Comparison of ENCODE assay signal across 21 mouse cellular contexts in genomic region chr6:95619817-95620216, GRCm38 (mm10).
A peak's percentile ranks its signal among the peaks of the same experiment; 100 is the strongest.
DNase-seq lines count a peak whose midpoint lies in the region; TF ChIP-seq lines count a peak whose summit lies in the region.
"Had no signal": no experiment of that assay in that cellular context is flagged by ENCODE, and none has a peak within 500 bp of the region (broad histone marks: within the 10 kb centered on the region; RNA-seq: fewer than 3 reads in every experiment).

No protein-coding gene starts in this region.

- peaks cover 2 to 48% of the 10 kb centered on the region in 2 experiments for H3K36me3 ChIP-seq in CH12.LX (replicated peaks in 1 of 2; ENCODE audit: control insufficient read depth in 1 of 2, insufficient read depth in 1 of 2, low read length in 1 of 2)
- H3K36me3 ChIP-seq in MEL (ENCODE audit: control insufficient read depth in 1 of 2, insufficient read depth in 2 of 2, low read length in 2 of 2) = peaks cover 2 to 7% of the 10 kb centered on the region in 2 experiments

- no peaks in the 10 kb centered on the region for H3K79me2 ChIP-seq in CH12.LX (replicated peaks; ENCODE audit: control insufficient read depth, extremely low read depth, insufficient read depth, poor library complexity, severe bottlenecking)
- no peaks in the 10 kb centered on the region for H3K79me2 ChIP-seq in MEL (ENCODE audit: control insufficient read depth, insufficient read depth, low read length, poor library complexity)

- in situ Hi-C loops in CH12.LX (cut with MboI; ENCODE audit: low pct_ligation_motif_present, low pct_unique_long_range_greater_than_20kb, low sequenced_read_pairs) = no loop called here

- H3K9me3 ChIP-seq in CH12.LX (replicated peaks; ENCODE audit: low read length) = no peaks in the 10 kb centered on the region
- H3K9me3 ChIP-seq in MEL (replicated peaks; ENCODE audit: insufficient read depth, low read length) = no peaks in the 10 kb centered on the region
- H3K9me3 ChIP-seq: G1E had no signal

- TF ChIP-seq RAD21 in CH12.LX (IDR thresholded peaks at IDR 0.05; ENCODE audit: low read depth, low read length) = no peak
- TF ChIP-seq RAD21 in MEL (IDR thresholded peaks at IDR 0.05; ENCODE audit: low read depth, low read length) = no peak

- no peak for TF ChIP-seq CTCF in CH12.LX (conservative IDR thresholded peaks at IDR 0.05 in 1 of 2, IDR thresholded peaks at IDR 0.05 in 1 of 2; ENCODE audit: low read depth in 2 of 2, low read length in 2 of 2)
- TF ChIP-seq CTCF in MEL (IDR thresholded peaks at IDR 0.05 in 2 of 3, conservative IDR thresholded peaks at IDR 0.05 in 1 of 3; ENCODE audit: control insufficient read depth in 1 of 3, insufficient read depth in 1 of 3, low read depth in 2 of 3, low read length in 3 of 3, poor library complexity in 1 of 3, severe bottlenecking in 1 of 3) = no peak

- dilution Hi-C loops in CH12.LX (cut with MboI; ENCODE audit: extremely low pct_ligation_motif_present, extremely low pct_unique_long_range_greater_than_20kb, low sequenced_read_pairs) = no loop called here

- H3K27ac ChIP-seq in CH12.LX (ENCODE audit: insufficient read depth, low read depth) = no peak overlapping the region
- no peak overlapping the region for H3K27ac ChIP-seq in MEL (ENCODE audit: control insufficient read depth, low read depth, low read length)

- H3K4me1 ChIP-seq in CH12.LX (ENCODE audit: control insufficient read depth in 1 of 2, insufficient read depth in 2 of 2) = peaks cover 5 to 22% of the 10 kb centered on the region in 2 experiments; a peak in 3 of 4 replicates
- peaks cover 10 to 11% of the 10 kb centered on the region in 2 experiments for H3K4me1 ChIP-seq in MEL (ENCODE audit: control insufficient read depth in 1 of 2, insufficient read depth in 2 of 2, low read length in 2 of 2)

- H3K27me3 ChIP-seq in CH12.LX (replicated peaks) (no peaks in the 10 kb centered on the region), MEL (ENCODE audit: control insufficient read depth in 1 of 2, insufficient read depth in 2 of 2, low read length in 2 of 2) (no peaks in the 10 kb centered on the region)
- H3K27me3 ChIP-seq: Patski had no signal

- TF ChIP-seq POLR2A in CH12.LX (IDR thresholded peaks at IDR 0.05; ENCODE audit: low read depth, low read length) = no peak
- no peak for TF ChIP-seq POLR2A in MEL (IDR thresholded peaks at IDR 0.05; ENCODE audit: control insufficient read depth in 1 of 2, insufficient read depth in 1 of 2, low read depth in 1 of 2, low read length in 2 of 2, poor library complexity in 1 of 2)

- H3K9ac ChIP-seq in CH12.LX (ENCODE audit: insufficient read depth, low read depth) (no peak overlapping the region), MEL (ENCODE audit: control insufficient read depth, low read depth, low read length, poor library complexity, severe bottlenecking) (no peak overlapping the region)

- no peak for TF ChIP-seq EP300 in CH12.LX (IDR thresholded peaks at IDR 0.05; ENCODE audit: low read length)
- TF ChIP-seq EP300 in MEL (IDR thresholded peaks at IDR 0.05; ENCODE audit: low read depth in 1 of 2, low read length in 2 of 2) = no peak

- no peak overlapping the region for H3K4me2 ChIP-seq in CH12.LX (ENCODE audit: insufficient read depth, low read depth, poor library complexity, severe bottlenecking)

- H3K4me3 ChIP-seq in CH12.LX (replicated peaks in 1 of 3; ENCODE audit: low read depth in 2 of 3, low read length in 2 of 3, poor library complexity in 1 of 3) (no peak overlapping the region), MEL (ENCODE audit: control insufficient read depth in 1 of 2, insufficient read depth in 1 of 2, low read depth in 2 of 2, low read length in 2 of 2) (no peak overlapping the region)

- peak; percentile 3 for DNase-seq in 3T3-L1 (ENCODE audit: low read depth, low spot score)
- DNase-seq in CH12.LX (ENCODE audit: extremely low read depth) = no peak
- no peak for DNase-seq in MEL (ENCODE audit: low read depth, low spot score)
- DNase-seq in gastrocnemius, postnatal 10 days = no peak
- no peak for DNase-seq in cerebellum, adult 8-10 months
- no peak for DNase-seq in frontal cortex, postnatal 36 days (ENCODE audit: low spot score in 2 of 2)
- DNase-seq: adrenal gland, adult 2 months; adrenal gland, adult 8-10 months; adrenal gland, postnatal 10 days; adrenal gland, postnatal 14 days; adrenal gland, postnatal 25 days; adrenal gland, postnatal 36 days; B cell, adult 2 months; cerebellum, adult 11 months; cerebellum, adult 11-12 months; cerebellum, adult 18-20 months; cerebellum, adult 2 months; cerebellum, adult 9-10 months; cerebellum, adult 9-11 months had no signal

TF ChIP-seq in CH12.LX, 34 proteins besides CTCF, POLR2A, EP300 and RAD21:
- TF ChIP-seq KAT2A (IDR thresholded peaks at IDR 0.05; ENCODE audit: insufficient replicate concordance, low read length) = no peak
- no peak for TF ChIP-seq MXI1 (IDR thresholded peaks at IDR 0.05; ENCODE audit: low read depth, low read length)
- TF ChIP-seq MAFK (IDR thresholded peaks at IDR 0.05; ENCODE audit: insufficient replicate concordance, low read length) = peak; percentile 87
- TF ChIP-seq ZNF384 (IDR thresholded peaks at IDR 0.05; ENCODE audit: low read depth, low read length) = no peak

TF ChIP-seq in MEL, 35 proteins besides CTCF, POLR2A, EP300 and RAD21:
- no peak for TF ChIP-seq NRF1 (IDR thresholded peaks at IDR 0.05; ENCODE audit: insufficient read depth, low read depth, low read length, poor library complexity, severe bottlenecking)
- TF ChIP-seq E2F4 (IDR thresholded peaks at IDR 0.05; ENCODE audit: borderline replicate concordance, low read depth, low read length) = no peak
- peak; percentile 71; the same call in 1 of the 2 replicates for TF ChIP-seq MAFK (IDR thresholded peaks at IDR 0.05; ENCODE audit: borderline replicate concordance, low read depth, low read length)
TF ChIP-seq in MEL: peak in this region for 1.
